Mouse (Mus musculus) heart, postnatal 4 days (tissue): ENCODE results near the gene Serpinc1. TPM values are rescaled to one million over a fixed set of nuclear protein-coding genes. Genes with fewer than 3 reads are reported as not detected.

Experiments used
- total RNA-seq, 2 experiments: library from RNA; stranded (reverse); gene quantifications; 2 replicates each; pipeline ENCODE4 v1.2.3; 2021

Gene Serpinc1
- total RNA-seq, 2 experiments from 2014 or later: 0.65 to 0.71 TPM

Other genes with a start within 250 kb of the Serpinc1 start
- gene Rabgap1l, start 185.4 kb upstream of the Serpinc1 start, total RNA-seq: 100 to 1,000 TPM; 120 to 126 TPM
- gene Rc3h1, start 72.2 kb upstream of the Serpinc1 start, total RNA-seq: 10 to 100 TPM; 34.1 to 35.0 TPM
- 10 to 100 TPM; 17.2 to 18.3 TPM for gene Zbtb37, start 56.3 kb downstream of the Serpinc1 start, total RNA-seq
- 10 to 100 TPM; 18.4 to 20.1 TPM for gene Dars2, start 92.1 kb downstream of the Serpinc1 start, total RNA-seq
- 10 to 100 TPM in 1 of 2 experiments, 1 to 10 TPM in 1; 8.2 to 10.0 TPM for gene Cenpl, start 92.1 kb downstream of the Serpinc1 start, total RNA-seq
- gene Klhl20, start 152.9 kb downstream of the Serpinc1 start, total RNA-seq: 10 to 100 TPM; 11.9 to 14.7 TPM
- gene Ankrd45, start 164.1 kb downstream of the Serpinc1 start, total RNA-seq: 1 to 10 TPM; 3.8 TPM
- not detected for gene Tex50, start 180.7 kb downstream of the Serpinc1 start, total RNA-seq